ENCODE assay signal across 11 mouse cellular contexts in the genomic region with DNA sequence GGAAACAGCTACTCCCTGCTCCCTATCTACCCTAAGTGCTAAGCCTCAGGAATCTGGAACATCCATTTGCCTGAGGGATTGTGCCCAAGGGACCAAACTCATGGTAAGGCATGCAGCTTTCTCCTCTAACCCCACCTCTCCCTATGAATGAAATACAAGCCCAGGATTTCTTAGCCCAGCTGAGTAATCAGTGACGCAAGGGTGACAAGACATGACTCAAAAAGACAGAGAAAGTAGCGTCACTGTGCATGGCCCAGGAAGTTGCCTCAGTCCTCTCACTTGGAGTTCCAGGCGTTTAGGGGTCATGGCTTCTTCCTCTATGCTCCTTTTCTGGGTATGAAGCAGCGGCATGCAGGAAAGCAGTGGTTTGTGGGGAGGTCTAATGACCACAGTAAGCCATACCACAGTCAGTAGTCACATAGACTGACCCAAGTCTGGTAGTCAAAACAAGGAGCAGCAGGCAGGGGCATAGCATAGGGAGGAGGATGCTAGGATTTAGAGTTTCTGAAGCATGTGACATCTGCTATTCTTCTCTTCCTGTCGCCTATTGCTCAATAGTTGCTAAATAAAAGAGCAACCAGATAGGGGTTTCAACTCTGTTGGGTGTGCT.
DNase-seq lines count a peak whose midpoint lies in the region; ATAC-seq and TF ChIP-seq lines count a peak whose summit lies in the region.
"Had no signal": no experiment of that assay in that cellular context is flagged by ENCODE, and none has a peak within 500 bp of the region (broad histone marks: within the 10 kb centered on the region; RNA-seq: fewer than 3 reads in every experiment).

No protein-coding gene starts in this region.

- no peaks in the 10 kb centered on the region for H3K9me3 ChIP-seq in heart, embryonic 16.5 days (replicated peaks; ENCODE audit: control insufficient read depth, low read length)
- H3K9me3 ChIP-seq in kidney, embryonic 14.5 days (ENCODE audit: control insufficient read depth, low read length): no peaks in the 10 kb centered on the region
- H3K9me3 ChIP-seq: embryonic facial prominence, embryonic 13.5 days; stomach, embryonic 15.5 days had no signal

- H3K9ac ChIP-seq in heart, embryonic 16.5 days (ENCODE audit: low read length): no peak overlapping the region
- no peak overlapping the region for H3K9ac ChIP-seq in kidney, embryonic 14.5 days (ENCODE audit: low read depth, low read length)
- H3K9ac ChIP-seq: embryonic facial prominence, embryonic 13.5 days; stomach, embryonic 15.5 days had no signal

- no peak overlapping the region for H3K4me2 ChIP-seq in heart, embryonic 16.5 days (ENCODE audit: low read depth, low read length)
- no peak overlapping the region for H3K4me2 ChIP-seq in kidney, embryonic 14.5 days (replicated peaks; ENCODE audit: low read depth, low read length)
- H3K4me2 ChIP-seq: embryonic facial prominence, embryonic 13.5 days; stomach, embryonic 15.5 days had no signal

- POLR2A ChIA-PET in Patski (lab: Charles Lee): no interaction called here

- no peak for TF ChIP-seq CTCF in Patski (IDR thresholded peaks at IDR 0.05)

- intact Hi-C loops in gastrocnemius, postnatal 14 days (cut with DNase I; ENCODE audit: low total_unique reads): loop anchor here (10.0 kb wide), 1 partner anchor 47 kb away; no protein-coding TSS in a partner anchor

- H3K36me3 ChIP-seq in heart, embryonic 16.5 days (ENCODE audit: control insufficient read depth, insufficient read depth): no peaks in the 10 kb centered on the region
- no peaks in the 10 kb centered on the region for H3K36me3 ChIP-seq in kidney, embryonic 14.5 days (ENCODE audit: control insufficient read depth, insufficient read depth, low read length)
- H3K36me3 ChIP-seq: embryonic facial prominence, embryonic 13.5 days; stomach, embryonic 15.5 days had no signal

- H3K27me3 ChIP-seq in Patski: no peaks in the 10 kb centered on the region
- H3K27me3 ChIP-seq in heart, embryonic 16.5 days (ENCODE audit: control insufficient read depth, insufficient read depth, low read length): no peaks in the 10 kb centered on the region
- no peaks in the 10 kb centered on the region for H3K27me3 ChIP-seq in kidney, embryonic 14.5 days (ENCODE audit: control insufficient read depth, insufficient read depth, low read length)
- H3K27me3 ChIP-seq: embryonic facial prominence, embryonic 13.5 days; stomach, embryonic 15.5 days had no signal

- 51% methylated on average over 5 of the region's 5 CpGs for WGBS in heart, embryonic 16.5 days
- 59% methylated on average over 5 of the region's 5 CpGs for WGBS in kidney, embryonic 14.5 days

- in situ Hi-C loops in Patski (cut with MboI; ENCODE audit: low pct_unique_long_range_greater_than_20kb): no loop called here

- peak; percentile 94 for ATAC-seq in Patski
- ATAC-seq in heart, embryonic 16.5 days (replicated peaks; ENCODE audit: extremely low read depth, insufficient read depth, low FRiP score): no peak
- ATAC-seq in megakaryocyte, adult 5-6 weeks (ENCODE audit: poor library complexity, severe bottlenecking): peak; percentile 87
- ATAC-seq in kidney, embryonic 14.5 days (ENCODE audit: low FRiP score, low TSS enrichment): no peak; the same call in 1 of the 2 replicates

- CTCF ChIA-PET in Patski (lab: Charles Lee): interaction anchor here (1.2 kb wide), 2 partner anchors 15 to 77 kb away, joined by 3 read pairs; no protein-coding TSS in a partner anchor

- DNase-seq in gastrocnemius, adult 18-20 months (ENCODE audit: low spot score): peak; percentile 55
- DNase-seq in gastrocnemius, postnatal 14 days: no peak
- DNase-seq in Patski (ENCODE audit: low read depth, low spot score): peak; percentile 64
- no peak for DNase-seq in layer of hippocampus, adult 8-10 months (ENCODE audit: low spot score in 2 of 2)
- no peak for DNase-seq in right cerebral cortex, adult 2 months (ENCODE audit: low spot score in 2 of 2)
- DNase-seq: kidney, adult 8-10 months had no signal

- H3K27ac ChIP-seq in heart, embryonic 16.5 days (ENCODE audit: low read length): peak overlapping the region; percentile 9; the same call in 1 of the 2 replicates
- H3K27ac ChIP-seq in kidney, embryonic 14.5 days (ENCODE audit: low read depth, low read length): no peak overlapping the region
- H3K27ac ChIP-seq: embryonic facial prominence, embryonic 13.5 days; stomach, embryonic 15.5 days had no signal

- H3K4me3 ChIP-seq in heart, embryonic 16.5 days (ENCODE audit: low read length): no peak overlapping the region
- H3K4me3 ChIP-seq in kidney, embryonic 14.5 days (ENCODE audit: low read length): no peak overlapping the region
- H3K4me3 ChIP-seq: embryonic facial prominence, embryonic 13.5 days; stomach, embryonic 15.5 days had no signal

- H3K4me1 ChIP-seq in heart, embryonic 16.5 days (ENCODE audit: control insufficient read depth, insufficient read depth, low read length): peaks cover 8% of the 10 kb centered on the region; the same call in 1 of the 2 replicates
- no peaks in the 10 kb centered on the region for H3K4me1 ChIP-seq in kidney, embryonic 14.5 days (ENCODE audit: control insufficient read depth, insufficient read depth, low read length)

Comparison
In these comparisons a context has a peak if more than half of its experiments do, and no peak if none do; other contexts are left out.
1. DNase-seq: peak in gastrocnemius, adult 18-20 months (single experiment) and Patski (single experiment); none in gastrocnemius, postnatal 14 days (single experiment), layer of hippocampus, adult 8-10 months (0 of 2) and right cerebral cortex, adult 2 months (0 of 2).
2. ATAC-seq: peak in Patski (single experiment) and megakaryocyte, adult 5-6 weeks (single experiment); none in heart, embryonic 16.5 days (single experiment) and kidney, embryonic 14.5 days (single experiment).